Mouse (Mus musculus): ENCODE measurements at regions not wholly inside any gene's neighbourhood (a gene's known extent, or its start where the extent isn't known, plus 50 kb on each side); places are given as distances from the start of the nearest gene placed in this dataset.

DNA sequence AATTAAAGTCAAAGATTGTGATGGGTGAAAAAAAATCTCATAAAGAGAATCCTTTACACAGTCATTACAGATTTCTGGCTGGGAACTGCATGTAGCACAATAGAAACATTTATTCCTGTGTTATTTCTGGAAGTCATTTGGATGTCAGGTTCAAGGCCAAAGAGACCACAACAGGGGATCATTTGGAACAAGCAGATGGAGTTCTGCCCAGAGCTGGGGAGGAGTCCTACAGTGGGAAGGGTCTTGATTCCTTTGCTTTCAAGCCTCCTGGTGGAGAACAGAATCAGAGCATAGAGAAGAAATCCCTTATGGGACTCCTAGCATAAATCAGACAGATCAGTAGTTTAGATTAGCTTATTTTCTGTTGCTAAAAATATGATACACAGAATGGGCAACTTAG, 392.4 kb downstream of the Rwdd3 start:
- TF ChIP-seq CTCF (conservative IDR thresholded peaks at IDR 0.05; ENCODE audit: low read length) (no peak), POU5F1 (IDR thresholded peaks at IDR 0.05; ENCODE audit: borderline replicate concordance, low read length) (no peak), NANOG (IDR thresholded peaks at IDR 0.05; ENCODE audit: borderline replicate concordance, low read length) (no peak)

All from E14TG2a.4 (cell line).